Mouse (Mus musculus) myocyte (in vitro differentiated cells): ENCODE data around the gene Bloc1s2.

Experiments
- E2F4 ChIP-seq: IDR thresholded peaks from one replicate; pipeline ENCODE4 v1.6.1; 2011; ENCODE audit warnings: mild to moderate bottlenecking, control low read depth, moderate library complexity; ENCODE audit not compliant: insufficient read depth
- MAX ChIP-seq: IDR thresholded peaks from one replicate; pipeline ENCODE4 v1.6.1; 2011; ENCODE audit warnings: low read depth, mild to moderate bottlenecking, control low read depth
- MYOD1 ChIP-seq, 3 experiments: IDR thresholded peaks; one replicate each; pipeline ENCODE4 v1.6.1; 2011; ENCODE audit warnings: control low read depth in 2 of 3, low read depth in 2 of 3, mild to moderate bottlenecking in 2 of 3, moderate library complexity in 1 of 3; ENCODE audit not compliant: insufficient read length in 2 of 3, control insufficient read depth in 1 of 3
- POLR2A ChIP-seq: IDR thresholded peaks from one replicate; pipeline ENCODE4 v1.6.1; 2011; ENCODE audit warnings: low read depth, mild to moderate bottlenecking, control low read depth, moderate library complexity; ENCODE audit not compliant: insufficient read length
- POLR2AphosphoS2 ChIP-seq: IDR thresholded peaks from one replicate; pipeline ENCODE4 v1.6.1; 2011; ENCODE audit warnings: low read depth, control low read depth; ENCODE audit not compliant: insufficient read length
- REST ChIP-seq: IDR thresholded peaks from one replicate; pipeline ENCODE4 v1.6.1; 2011; ENCODE audit warnings: mild to moderate bottlenecking, control low read depth, moderate library complexity; ENCODE audit not compliant: insufficient read depth, insufficient read length
- SRF ChIP-seq: IDR thresholded peaks from one replicate; pipeline ENCODE4 v1.6.1; 2011; ENCODE audit warnings: low read depth; ENCODE audit not compliant: control insufficient read depth, insufficient read length
- TCF12 ChIP-seq: IDR thresholded peaks from one replicate; pipeline ENCODE4 v1.6.1; 2011; ENCODE audit warnings: mild to moderate bottlenecking, control low read depth; ENCODE audit not compliant: poor library complexity, insufficient read depth, severe bottlenecking
- TCF3 ChIP-seq: IDR thresholded peaks from one replicate; pipeline ENCODE4 v1.6.1; 2011; ENCODE audit warnings: low read depth, control low read depth; ENCODE audit not compliant: insufficient read length
- USF1 ChIP-seq: IDR thresholded peaks from one replicate; pipeline ENCODE4 v1.6.1; 2011; ENCODE audit warnings: low read depth, mild to moderate bottlenecking, control low read depth, moderate library complexity

- TF ChIP-seq POLR2A (no peak), E2F4 (no peak), TCF3 (no peak), MAX (no peak), SRF (no peak), POLR2AphosphoS2 (no peak), USF1 (no peak), REST (no peak), TCF12 (no peak), MYOD1 (IDR thresholded peaks at IDR 0.05; ENCODE audit: control insufficient read depth in 1 of 3, insufficient read length in 2 of 3, low read depth in 2 of 3) (no peak)
These were observed 278 bp upstream of the Bloc1s2 start for GRCm38 (mm10) chr19:44146568-44146879.
